Mouse (Mus musculus): Measurements from ENCODE around the gene Cmtm3.

Cmtm3 gene

GRCm38 (mm10) chr8:104340233-104341105, 1.3 kb downstream of the Cmtm3 start:
- POLR2A ChIA-PET = interaction anchor here in 3 of 4 experiments (0.5 to 1.8 kb wide), 8 partner anchors 8 to 93 kb away, joined by 3 to 7 read pairs (median 3); no protein-coding TSS in a partner anchor
- CTCF ChIA-PET = interaction anchor here in 3 of 4 experiments (0.6 to 1.2 kb wide), 8 partner anchors 12 to 262 kb away, joined by 3 to 6 read pairs (median 4); no protein-coding TSS in a partner anchor

- CTCF ChIA-PET = interaction anchor here in 3 of 4 experiments (0.6 to 1.2 kb wide), 6 partner anchors 12 to 261 kb away, joined by 3 to 4 read pairs (median 3); no protein-coding TSS in a partner anchor
- POLR2A ChIA-PET = interaction anchor here in 3 of 4 experiments (0.5 to 1.8 kb wide), 8 partner anchors 9 to 92 kb away, joined by 3 to 7 read pairs (median 3); no protein-coding TSS in a partner anchor
Measured at GRCm38 (mm10) chr8:104341106-104341561, 1.9 kb downstream of the Cmtm3 start.

GRCm38 (mm10) chr8:104341678-104342077, 2.5 kb downstream of the Cmtm3 start:
- CTCF ChIA-PET = interaction anchor here in 2 of 4 experiments (0.7 to 3.5 kb wide), 5 partner anchors 17 to 260 kb away, joined by 4 to 40 read pairs (median 4); no protein-coding TSS in a partner anchor
- POLR2A ChIA-PET = interaction anchor here in 3 of 4 experiments (0.6 to 2.6 kb wide), 7 partner anchors 13 to 101 kb away, joined by 3 to 9 read pairs (median 4); partner anchors contain the start of genes Cklf (in 1 of the 3) and Dync1li2 (in 1 of the 3)

GRCm38 (mm10) chr8:104342426-104342825, 3.2 kb downstream of the Cmtm3 start:
- POLR2A ChIA-PET = interaction anchor here in 3 of 4 experiments (0.6 to 2.6 kb wide), 8 partner anchors 12 to 100 kb away, joined by 3 to 9 read pairs (median 4); partner anchors contain the start of genes Cklf (in 1 of the 3) and Dync1li2 (in 1 of the 3)

GRCm38 (mm10) chr8:104343957-104344356, 4.7 kb downstream of the Cmtm3 start:
- CTCF ChIA-PET = interaction anchor here (0.5 to 3.5 kb wide), 77 partner anchors 8 to 280 kb away, joined by 3 to 40 read pairs (median 4); partner anchors contain the start of genes Dync1li2 (in 2 of the 4), Cdh16 (in 1 of the 4), Cklf (in 1 of the 4) and Cmtm4 (in 1 of the 4)
- POLR2A ChIA-PET = interaction anchor here (0.7 to 2.6 kb wide), 15 partner anchors 9 to 251 kb away, joined by 3 to 11 read pairs (median 3); partner anchors contain the start of genes Dync1li2 (in 2 of the 4) and Cklf (in 1 of the 4)

More at GRCm38 (mm10) chr8:104342426-104342825, 3.2 kb downstream of the Cmtm3 start:
- CTCF ChIA-PET = interaction anchor here in 2 of 4 experiments (0.7 to 3.5 kb wide), 12 partner anchors 13 to 260 kb away, joined by 3 to 40 read pairs (median 4); partner anchors contain the start of genes Cklf (in 1 of the 2) and Dync1li2 (in 1 of the 2)

- ChIA-PET POLR2A (interaction anchor here in 3 of 4 experiments (0.5 to 1.8 kb wide), 16 partner anchors 8 to 250 kb away, joined by 3 to 11 read pairs (median 4); partner anchors contain the start of gene Dync1li2 (in 2 of the 3)), CTCF (interaction anchor here (0.6 to 3.5 kb wide), 53 partner anchors 8 to 258 kb away, joined by 3 to 40 read pairs (median 5); partner anchors contain the start of genes Dync1li2 (in 2 of the 4), Cklf (in 1 of the 4) and Cmtm4 (in 1 of the 4))
Measured at GRCm38 (mm10) chr8:104344622-104345021, 5.4 kb downstream of the Cmtm3 start.

- POLR2A ChIA-PET = interaction anchor here in 1 of 4 experiments (1.4 to 2.7 kb wide), 4 partner anchors 12 to 37 kb away, joined by 3 to 6 read pairs (median 4); no protein-coding TSS in a partner anchor
- CTCF ChIA-PET = interaction anchor here in 2 of 4 experiments (0.7 to 0.8 kb wide), 2 partner anchors 30 to 50 kb away, joined by 3 read pairs; no protein-coding TSS in a partner anchor
Measured at GRCm38 (mm10) chr8:104346706-104347105, 7.5 kb downstream of the Cmtm3 start.

- CTCF ChIA-PET = no interaction called here
- POLR2A ChIA-PET = interaction anchor here in 1 of 4 experiments (0.6 kb wide), 1 partner anchor 47 kb away, joined by 3 read pairs; no protein-coding TSS in a partner anchor
Measured at GRCm38 (mm10) chr8:104348971-104349370, 9.8 kb downstream of the Cmtm3 start.

GRCm38 (mm10) chr8:104350047-104350446, 10.8 kb downstream of the Cmtm3 start:
- ChIA-PET CTCF (no interaction called here), POLR2A (interaction anchor here in 1 of 4 experiments (1.2 kb wide), 1 partner anchor 58 kb away, joined by 3 read pairs; no protein-coding TSS in a partner anchor)

- CTCF ChIA-PET = interaction anchor here in 3 of 4 experiments (0.5 to 2.1 kb wide), 5 partner anchors 9 to 283 kb away, joined by 3 to 14 read pairs (median 10); no protein-coding TSS in a partner anchor
- POLR2A ChIA-PET = interaction anchor here in 2 of 4 experiments (1.0 to 2.4 kb wide), 7 partner anchors 9 to 89 kb away, joined by 3 to 12 read pairs (median 4); no protein-coding TSS in a partner anchor
Measured at GRCm38 (mm10) chr8:104353186-104353585, 14.0 kb downstream of the Cmtm3 start.

GRCm38 (mm10) chr8:104354504-104354903, 15.3 kb downstream of the Cmtm3 start:
- POLR2A ChIA-PET = interaction anchor here in 2 of 4 experiments (0.5 to 2.4 kb wide), 12 partner anchors 11 to 237 kb away, joined by 3 to 12 read pairs (median 4); partner anchors contain the start of gene Pdp2 (in 1 of the 2)
- CTCF ChIA-PET = interaction anchor here in 2 of 4 experiments (0.7 to 2.1 kb wide), 3 partner anchors 10 to 81 kb away, joined by 3 to 10 read pairs (median 3); no protein-coding TSS in a partner anchor

- ChIA-PET CTCF (interaction anchor here in 3 of 4 experiments (0.5 to 1.4 kb wide), 5 partner anchors 11 to 40 kb away, joined by 3 to 5 read pairs (median 4); no protein-coding TSS in a partner anchor), POLR2A (interaction anchor here in 2 of 4 experiments (0.7 to 1.9 kb wide), 3 partner anchors 11 to 38 kb away, joined by 3 to 6 read pairs (median 4); no protein-coding TSS in a partner anchor)
Measured at GRCm38 (mm10) chr8:104358637-104359036, 19.4 kb downstream of the Cmtm3 start.

- CTCF ChIA-PET = interaction anchor here in 2 of 4 experiments (0.5 to 1.8 kb wide), 8 partner anchors 9 to 153 kb away, joined by 3 to 13 read pairs (median 4); no protein-coding TSS in a partner anchor
- POLR2A ChIA-PET = interaction anchor here in 2 of 4 experiments (0.9 to 3.0 kb wide), 10 partner anchors 10 to 99 kb away, joined by 3 to 7 read pairs (median 4); no protein-coding TSS in a partner anchor
Measured at GRCm38 (mm10) chr8:104359778-104360456, 20.7 kb downstream of the Cmtm3 start.

GRCm38 (mm10) chr8:104365695-104366094, 26.5 kb downstream of the Cmtm3 start:
- ChIA-PET CTCF (no interaction called here), POLR2A (interaction anchor here in 1 of 4 experiments (3.1 kb wide), 1 partner anchor 11 kb away, joined by 9 read pairs; no protein-coding TSS in a partner anchor)

- POLR2A ChIA-PET = interaction anchor here in 1 of 4 experiments (0.6 to 3.1 kb wide), 3 partner anchors 7 to 13 kb away, joined by 3 to 9 read pairs (median 5); no protein-coding TSS in a partner anchor
- CTCF ChIA-PET = interaction anchor here in 1 of 4 experiments (0.8 kb wide), 1 partner anchor 23 kb away, joined by 3 read pairs; no protein-coding TSS in a partner anchor
Measured at GRCm38 (mm10) chr8:104367398-104367797, 28.2 kb downstream of the Cmtm3 start.

- POLR2A ChIA-PET = interaction anchor here in 1 of 4 experiments (0.9 to 1.8 kb wide), 2 partner anchors 9 to 11 kb away, joined by 3 to 4 read pairs; no protein-coding TSS in a partner anchor
- CTCF ChIA-PET = interaction anchor here in 2 of 4 experiments (0.7 to 2.1 kb wide), 4 partner anchors 9 to 26 kb away, joined by 3 to 10 read pairs (median 4); no protein-coding TSS in a partner anchor
Measured at GRCm38 (mm10) chr8:104369591-104369990, 30.4 kb downstream of the Cmtm3 start.
